Mouse (Mus musculus) C2C12 (cell line): ENCODE measurements around the gene Cisd3. TPM values are rescaled to one million over a fixed set of nuclear protein-coding genes. Genes with fewer than 3 reads are reported as not detected.
"Not testable (repeated sequence)": the region's sequence is repeated elsewhere in the genome, so short reads cannot be mapped to it uniquely, and the experiment has no call there.

ENCODE experiments used
- H3K27me3 ChIP-seq: one replicate; pipeline ENCODE4 v1.6.1; 2011; ENCODE audit not compliant: control insufficient read depth, insufficient read depth, insufficient read length
- H3K36me3 ChIP-seq: one replicate; pipeline ENCODE4 v1.6.1; 2011; ENCODE audit not compliant: control insufficient read depth, insufficient read depth
- H3K4me3 ChIP-seq: one replicate; pipeline ENCODE4 v1.5.1; 2011; ENCODE audit warnings: mild to moderate bottlenecking, control low read depth; ENCODE audit not compliant: poor library complexity, insufficient read depth, severe bottlenecking
- H3K79me2 ChIP-seq: one replicate; pipeline ENCODE4 v1.6.1; 2011; ENCODE audit not compliant: control insufficient read depth, insufficient read depth
- H3K79me3 ChIP-seq: one replicate; pipeline ENCODE4 v1.6.1; 2011; ENCODE audit warnings: low read depth, control low read depth
- H3ac ChIP-seq: one replicate; pipeline ENCODE3; 2011; ENCODE audit warnings: low read depth; ENCODE audit not compliant: control insufficient read depth, insufficient read length
- CEBPB ChIP-seq: IDR thresholded peaks from one replicate; pipeline ENCODE4 v1.6.1; 2011; ENCODE audit warnings: low read depth, mild to moderate bottlenecking, control low read depth, moderate library complexity
- CTCF ChIP-seq: IDR thresholded peaks from one replicate; pipeline ENCODE4 v1.5.1; 2011; ENCODE audit not compliant: control insufficient read depth, insufficient read depth, insufficient read length
- FOSL1 ChIP-seq: IDR thresholded peaks from one replicate; pipeline ENCODE4 v1.8.0; 2011; ENCODE audit warnings: mild to moderate bottlenecking, low read length; ENCODE audit not compliant: poor library complexity, insufficient read depth, severe bottlenecking
- MAX ChIP-seq: IDR thresholded peaks from one replicate; pipeline ENCODE4 v1.6.1; 2011; ENCODE audit warnings: mild to moderate bottlenecking, control low read depth
- MYOD1 ChIP-seq: IDR thresholded peaks from one replicate; pipeline ENCODE4 v1.6.1; 2011; ENCODE audit warnings: low read depth; ENCODE audit not compliant: control insufficient read depth, insufficient read length
- MYOG ChIP-seq: IDR thresholded peaks from one replicate; pipeline ENCODE4 v1.6.1; 2011; ENCODE audit not compliant: control insufficient read depth, insufficient read length; ENCODE audit errors: extremely low read depth
- USF1 ChIP-seq: IDR thresholded peaks from one replicate; pipeline ENCODE4 v1.6.1; 2011; ENCODE audit warnings: low read depth, mild to moderate bottlenecking, control low read depth, moderate library complexity
- polyA plus RNA-seq: library from polyadenylated mRNA; unstranded; fragments of >200 nt; fragmentation: generic; extraction: Trizol; gene quantifications from one replicate; pipeline ENCODE4 v1.2.1, GENCODE M21; 2012; ENCODE audit warnings: missing spikeins

The Cisd3 gene
- polyA plus RNA-seq, 1 experiment: 110 TPM

DNA sequence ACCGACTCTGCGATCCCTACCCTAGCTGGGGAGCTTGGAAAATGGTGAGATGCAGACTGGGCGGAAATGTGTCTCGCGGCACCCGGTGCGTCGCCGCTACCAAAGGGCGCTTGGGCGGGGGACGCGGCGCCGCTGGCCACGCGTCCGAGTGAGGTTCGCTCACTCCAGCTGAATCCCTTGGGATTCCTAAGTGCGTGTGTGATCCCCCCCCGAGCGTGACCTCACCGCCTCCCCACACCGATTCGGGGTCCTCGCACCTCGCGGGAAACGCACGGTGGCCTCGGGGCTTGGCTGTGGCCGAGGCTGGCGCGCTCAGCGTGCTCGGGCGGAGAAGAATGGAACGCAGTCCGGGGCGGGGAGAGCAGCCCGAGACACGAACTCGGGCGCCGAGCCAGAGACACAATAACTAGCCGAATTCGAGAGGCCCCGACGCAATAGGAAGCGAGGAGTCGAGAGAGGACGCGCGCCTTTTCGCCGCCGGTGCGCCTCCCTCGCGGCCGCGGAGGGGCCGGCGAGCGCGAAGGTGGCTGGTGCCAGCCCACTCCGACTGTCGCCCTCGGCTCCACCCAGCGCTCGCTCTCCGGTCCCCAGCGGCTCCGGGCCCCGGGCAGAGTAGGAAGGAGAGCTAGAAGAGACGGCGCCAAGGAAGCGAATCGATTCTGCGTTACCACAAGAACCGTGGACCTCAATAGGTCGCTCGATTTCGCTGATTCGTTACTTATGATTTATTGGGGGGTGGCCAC, 14.5 kb downstream of the Cisd3 start, which contains the start of gene Pcgf2:
Pcgf2 (minus strand) TSS at position 495 of the 743 bp plus-strand sequence.
- H3K36me3 ChIP-seq: peaks cover 12% of the 10 kb centered on the region
- peak within 1 kb of the TSS; percentile 91 for H3ac ChIP-seq
- peaks cover 56% of the 10 kb centered on the region for H3K79me3 ChIP-seq
- peak within 1 kb of the TSS; percentile 89 for H3K4me3 ChIP-seq
- no peaks in the 10 kb centered on the region for H3K27me3 ChIP-seq
- peaks cover 62% of the 10 kb centered on the region for H3K79me2 ChIP-seq
- TF ChIP-seq MAX: peak; percentile 76
- no peak for TF ChIP-seq MYOG

DNA sequence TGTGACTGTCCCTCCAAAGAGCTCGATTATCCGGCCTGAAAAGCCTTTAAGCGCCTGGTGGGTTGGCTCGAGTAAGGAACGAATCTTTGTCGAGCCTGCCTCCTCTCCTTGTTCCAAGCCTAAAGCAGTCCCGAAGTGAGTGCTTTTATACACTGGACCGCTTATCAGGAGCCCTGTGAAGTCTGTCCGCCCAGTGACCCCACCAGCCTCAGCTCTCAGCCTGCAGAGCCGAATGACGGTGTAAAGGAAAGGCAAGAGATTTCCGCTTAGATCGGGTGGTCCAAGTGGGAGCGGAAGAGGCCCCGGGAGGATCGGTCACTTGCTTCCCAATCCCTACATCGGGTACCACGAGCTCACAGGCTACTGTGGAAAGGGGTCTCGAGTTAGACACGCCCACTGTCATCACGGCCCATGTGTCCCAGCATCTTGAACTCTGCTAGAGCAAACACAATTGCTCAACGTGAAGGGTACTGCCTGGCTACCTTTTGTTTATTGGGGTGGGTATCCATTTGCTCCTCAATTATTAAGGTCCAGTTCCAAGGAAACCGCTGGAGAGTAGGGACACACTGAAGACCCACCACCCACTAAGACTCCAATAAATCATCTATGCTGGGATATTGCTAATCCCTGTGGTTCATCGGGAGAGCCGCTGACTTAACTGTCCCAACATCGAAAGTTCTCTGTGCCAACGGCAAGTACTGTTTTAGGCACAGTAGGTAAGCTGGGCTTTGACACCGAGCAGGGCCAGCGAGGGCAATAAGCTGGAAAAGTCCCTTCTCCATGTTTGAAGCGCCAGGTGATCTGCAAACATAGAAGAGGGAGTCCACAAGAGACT, 15.3 kb downstream of the Cisd3 start:
- peak overlapping the region; percentile 89 for H3K4me3 ChIP-seq
- H3K79me2 ChIP-seq: peaks cover 62% of the 10 kb centered on the region
- peaks cover 20% of the 10 kb centered on the region for H3K36me3 ChIP-seq
- H3ac ChIP-seq: peak overlapping the region; percentile 84
- no peaks in the 10 kb centered on the region for H3K27me3 ChIP-seq
- no peak for TF ChIP-seq CTCF
- TF ChIP-seq MYOD1: no peak
- TF ChIP-seq MYOG: no peak
- TF ChIP-seq CEBPB: no peak
- no peak for TF ChIP-seq MAX
- TF ChIP-seq FOSL1: no peak
- TF ChIP-seq USF1: no peak
- H3K79me3 ChIP-seq: peaks cover 56% of the 10 kb centered on the region

- Histone ChIP-seq H3K79me2 (peaks cover 62% of the 10 kb centered on the region), H3ac (no peak overlapping the region), H3K4me3 (no peak overlapping the region), H3K36me3 (peaks cover 28% of the 10 kb centered on the region), H3K79me3 (peaks cover 56% of the 10 kb centered on the region), H3K27me3 (no peaks in the 10 kb centered on the region)
- TF ChIP-seq USF1 (no peak), MYOD1 (no peak), FOSL1 (no peak), MAX (no peak), CEBPB (no peak), CTCF (no peak), MYOG (no peak)
These were observed 16.2 kb downstream of the Cisd3 start for GRCm38 (mm10) chr11:97701581-97702392.

DNA sequence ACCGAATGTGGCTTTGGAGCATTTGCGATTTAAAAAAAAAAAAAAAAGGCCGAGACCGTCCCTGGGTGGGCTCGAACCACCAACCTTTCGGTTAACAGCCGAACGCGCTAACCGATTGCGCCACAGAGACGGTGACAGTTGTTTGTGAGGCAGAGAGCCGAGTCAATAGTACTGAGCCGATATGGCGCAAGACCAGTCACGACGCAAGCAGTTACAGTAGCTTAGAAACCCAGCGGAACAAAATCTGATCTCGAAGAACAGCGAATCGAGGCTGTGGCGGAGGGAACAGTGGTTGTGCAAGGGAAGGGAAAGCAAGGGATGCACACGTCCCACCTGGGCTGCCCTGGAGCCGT, 16.7 kb downstream of the Cisd3 start:
- Histone ChIP-seq H3K79me2 (peaks cover 62% of the 10 kb centered on the region), H3K36me3 (peaks cover 33% of the 10 kb centered on the region), H3ac (peak overlapping the region; percentile 85), H3K4me3 (peak overlapping the region; percentile 97), H3K27me3 (no peaks in the 10 kb centered on the region), H3K79me3 (peaks cover 54% of the 10 kb centered on the region)
- TF ChIP-seq CEBPB: peak; percentile 96
- TF ChIP-seq FOSL1: no peak

- no peaks in the 10 kb centered on the region for H3K27me3 ChIP-seq
- H3K79me2 ChIP-seq: peaks cover 62% of the 10 kb centered on the region
- no peak for TF ChIP-seq CEBPB
- peak; percentile 94 for TF ChIP-seq USF1
- no peak for TF ChIP-seq MYOG
- no peak for TF ChIP-seq CTCF
- TF ChIP-seq FOSL1: no peak
- TF ChIP-seq MYOD1: no peak
- peak; percentile 98 for TF ChIP-seq MAX
- peaks cover 50% of the 10 kb centered on the region for H3K79me3 ChIP-seq
- H3ac ChIP-seq: peak within 1 kb of the TSS; percentile 98
- peaks cover 42% of the 10 kb centered on the region for H3K36me3 ChIP-seq
- H3K4me3 ChIP-seq: peak within 1 kb of the TSS; percentile 97
These were observed 17.6 kb downstream of the Cisd3 start, which contains the start of gene Psmb3 for GRCm38 (mm10) chr11:97703039-97703826. Psmb3 (plus strand) TSS chr11:97703399.

DNA sequence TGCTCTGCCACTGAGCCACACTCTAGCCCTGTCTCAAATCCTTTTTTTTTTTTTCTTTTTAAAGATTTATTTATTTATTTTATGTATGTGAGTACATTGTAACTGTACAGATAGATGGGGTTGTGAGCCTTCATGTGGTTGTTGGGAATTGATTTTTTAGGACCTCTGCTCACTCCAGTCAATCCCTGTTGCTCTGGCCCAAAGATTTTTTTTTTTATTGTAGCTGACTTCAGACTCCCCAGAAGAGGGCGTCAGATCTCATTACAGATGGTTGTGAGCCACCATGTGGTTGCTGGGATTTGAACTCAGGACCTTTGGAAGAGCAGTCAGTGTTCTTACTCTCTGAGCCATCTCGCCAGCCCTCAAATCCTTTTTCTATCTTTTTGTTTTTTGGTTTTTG, 24.4 kb downstream of the Cisd3 start:
- H3K79me2 ChIP-seq: peaks cover 52% of the 10 kb centered on the region
- H3K4me3 ChIP-seq, H3ac ChIP-seq, H3K27me3 ChIP-seq: not testable (repeated sequence)
- peaks cover 93% of the 10 kb centered on the region for H3K36me3 ChIP-seq
- H3K79me3 ChIP-seq: peaks cover 25% of the 10 kb centered on the region
